Mouse (Mus musculus): ENCODE data around the gene Pfkfb4. TPM values are rescaled to one million over a fixed set of nuclear protein-coding genes. Genes with fewer than 3 reads are reported as not detected.

Gene Pfkfb4
- total RNA-seq (2014; rRNA removed) (46.1 and 51.7 TPM in 2 replicates), polyA plus RNA-seq (2015; fragmentation: Nextera tagmentation; extraction: Ambion mirVana) (24.1 and 28.6 TPM in 2 replicates)

GRCm38 (mm10) chr9:108991428-108992084 is at the start of gene Pfkfb4:
Pfkfb4 (plus strand) TSS chr9:108991778.
- H3K27me3 ChIP-seq (ENCODE audit: insufficient read depth, low read length) = no peaks in the 10 kb centered on the region
- H3K27ac ChIP-seq (ENCODE audit: low read depth, low read length) = peak within 1 kb of the TSS; percentile 74
- DNase-seq (ENCODE audit: low spot score) (peak; percentile 100), ATAC-seq (ENCODE audit: low FRiP score) (peak; percentile 95)
- TF ChIP-seq CTCF (IDR thresholded peaks at IDR 0.05) = no peak
- no peaks in the 10 kb centered on the region for H3K36me3 ChIP-seq (ENCODE audit: insufficient read depth, low read length)
- under 1% methylated on average over 31 of the region's 31 CpGs for WGBS
- H3K4me2 ChIP-seq (ENCODE audit: low read depth, low read length, poor library complexity, severe bottlenecking) = peak within 1 kb of the TSS; percentile 83
- H3K9ac ChIP-seq (replicated peaks; ENCODE audit: low read length, poor library complexity, severe bottlenecking) = peak within 1 kb of the TSS; percentile 70
- H3K9me3 ChIP-seq (ENCODE audit: low read length) = no peaks in the 10 kb centered on the region
- H3K4me3 ChIP-seq (ENCODE audit: low read depth, low read length) = peak within 1 kb of the TSS; percentile 58
- H3K4me1 ChIP-seq (ENCODE audit: insufficient read depth, low read length) = peaks cover 6% of the 10 kb centered on the region; the same call in 1 of the 2 replicates

- Histone ChIP-seq H3K4me1 (ENCODE audit: insufficient read depth, low read length) (no peaks in the 10 kb centered on the region), H3K9ac (replicated peaks; ENCODE audit: low read length, poor library complexity, severe bottlenecking) (no peak overlapping the region), H3K36me3 (ENCODE audit: insufficient read depth, low read length) (peaks cover 83% of the 10 kb centered on the region), H3K4me3 (ENCODE audit: low read depth, low read length) (no peak overlapping the region), H3K27me3 (ENCODE audit: insufficient read depth, low read length) (no peaks in the 10 kb centered on the region), H3K9me3 (ENCODE audit: low read length) (no peaks in the 10 kb centered on the region), H3K27ac (ENCODE audit: low read depth, low read length) (no peak overlapping the region), H3K4me2 (ENCODE audit: low read depth, low read length, poor library complexity, severe bottlenecking) (no peak overlapping the region)
- TF ChIP-seq CTCF (IDR thresholded peaks at IDR 0.05) = no peak
- no peak for DNase-seq (ENCODE audit: low spot score)
- 89% methylated on average over 9 of the region's 9 CpGs for WGBS
- no peak for ATAC-seq (ENCODE audit: low FRiP score)
Observed at GRCm38 (mm10) chr9:108945111-108945510, 46.5 kb upstream of the Pfkfb4 start.

DNA sequence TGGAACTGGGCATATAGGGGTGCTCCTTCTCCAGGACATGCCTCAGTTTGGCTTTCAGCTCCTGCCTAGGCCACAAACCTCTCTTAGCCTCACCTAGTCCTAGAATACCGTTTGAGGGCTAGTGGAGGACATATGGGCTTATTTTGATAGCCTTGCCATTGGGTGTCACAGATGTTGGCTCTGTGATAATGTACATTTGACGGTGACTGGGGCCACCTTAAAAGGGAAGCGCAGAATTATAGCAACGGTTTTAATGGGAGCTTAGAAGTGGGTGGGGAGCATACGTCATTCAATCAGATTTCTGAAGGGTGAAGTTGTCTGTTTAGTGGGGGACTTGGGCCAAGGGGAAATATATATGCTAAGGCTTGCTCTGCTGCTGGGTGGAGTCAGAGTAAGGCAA is 46.0 kb upstream of the Pfkfb4 start:
- no peaks in the 10 kb centered on the region for H3K4me1 ChIP-seq (ENCODE audit: insufficient read depth, low read length)
- H3K4me3 ChIP-seq (ENCODE audit: low read depth, low read length) = no peak overlapping the region
- H3K9ac ChIP-seq (replicated peaks; ENCODE audit: low read length, poor library complexity, severe bottlenecking) = no peak overlapping the region
- no peak for TF ChIP-seq CTCF (IDR thresholded peaks at IDR 0.05)
- H3K36me3 ChIP-seq (ENCODE audit: insufficient read depth, low read length) = peaks cover 84% of the 10 kb centered on the region
- DNase-seq (ENCODE audit: low spot score) (no peak), ATAC-seq (ENCODE audit: low FRiP score) (no peak)
- H3K4me2 ChIP-seq (ENCODE audit: low read depth, low read length, poor library complexity, severe bottlenecking) = no peak overlapping the region
- H3K27ac ChIP-seq (ENCODE audit: low read depth, low read length) = no peak overlapping the region
- no peaks in the 10 kb centered on the region for H3K27me3 ChIP-seq (ENCODE audit: insufficient read depth, low read length)
- 89% methylated on average over 5 of the region's 5 CpGs for WGBS
- H3K9me3 ChIP-seq (ENCODE audit: low read length) = no peaks in the 10 kb centered on the region

- Histone ChIP-seq H3K36me3 (ENCODE audit: insufficient read depth, low read length) (peaks cover 57% of the 10 kb centered on the region), H3K4me2 (ENCODE audit: low read depth, low read length, poor library complexity, severe bottlenecking) (no peak overlapping the region), H3K4me1 (ENCODE audit: insufficient read depth, low read length) (no peaks in the 10 kb centered on the region), H3K9me3 (ENCODE audit: low read length) (no peaks in the 10 kb centered on the region), H3K27ac (ENCODE audit: low read depth, low read length) (no peak overlapping the region), H3K9ac (replicated peaks; ENCODE audit: low read length, poor library complexity, severe bottlenecking) (no peak overlapping the region), H3K4me3 (ENCODE audit: low read depth, low read length) (no peak overlapping the region), H3K27me3 (ENCODE audit: insufficient read depth, low read length) (peaks cover 15% of the 10 kb centered on the region)
- no peak for TF ChIP-seq CTCF (IDR thresholded peaks at IDR 0.05)
- ATAC-seq (ENCODE audit: low FRiP score) (no peak), DNase-seq (ENCODE audit: low spot score) (no peak)
- 86% methylated on average over 13 of the region's 13 CpGs for WGBS
Observed at GRCm38 (mm10) chr9:108949231-108949966, 42.2 kb upstream of the Pfkfb4 start.

DNA sequence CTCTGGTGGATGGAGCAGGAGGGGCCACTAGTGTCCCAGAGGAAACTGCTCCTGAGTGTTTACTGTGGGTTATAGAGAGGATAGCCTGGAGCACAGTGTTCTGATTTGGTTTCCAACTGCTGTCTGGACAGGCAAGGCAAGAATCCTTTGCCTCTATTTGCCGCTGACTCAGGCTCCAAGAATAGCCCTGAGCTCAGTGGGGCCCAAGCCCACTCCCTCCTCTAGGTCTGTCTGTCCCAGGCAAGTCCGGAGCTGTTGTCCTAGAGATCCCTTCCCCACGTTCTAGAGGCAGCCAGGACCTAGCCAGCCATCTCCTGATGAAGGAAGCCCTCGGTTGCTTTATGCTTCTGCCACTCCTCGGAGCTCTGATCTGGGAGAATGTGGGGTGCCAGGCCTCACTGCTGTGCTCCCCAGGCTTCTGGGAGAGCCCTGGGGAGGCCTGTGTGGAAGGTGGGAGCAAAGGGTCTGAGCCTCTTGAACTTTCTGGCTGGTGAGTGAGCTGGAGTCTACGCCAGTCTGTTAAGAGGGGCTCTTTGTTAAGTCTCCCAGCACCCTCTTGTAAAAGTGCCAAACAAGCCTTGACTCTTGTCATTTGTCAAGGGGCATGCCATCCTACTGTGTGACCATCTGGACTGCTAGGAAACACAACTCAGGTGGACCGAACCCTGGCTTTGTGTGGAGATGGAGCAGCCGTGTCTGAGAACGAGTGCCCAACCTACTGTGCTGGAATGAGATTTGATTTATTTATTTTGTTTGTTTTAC is 41.4 kb upstream of the Pfkfb4 start:
- WGBS = 87% methylated on average over 9 of the region's 9 CpGs
- Histone ChIP-seq H3K4me3 (ENCODE audit: low read depth, low read length) (no peak overlapping the region), H3K36me3 (ENCODE audit: insufficient read depth, low read length) (peaks cover 50% of the 10 kb centered on the region), H3K27ac (ENCODE audit: low read depth, low read length) (peak overlapping the region; percentile 21; the same call in 1 of the 2 replicates), H3K4me1 (ENCODE audit: insufficient read depth, low read length) (no peaks in the 10 kb centered on the region), H3K27me3 (ENCODE audit: insufficient read depth, low read length) (peaks cover 15% of the 10 kb centered on the region), H3K9ac (replicated peaks; ENCODE audit: low read length, poor library complexity, severe bottlenecking) (no peak overlapping the region), H3K4me2 (ENCODE audit: low read depth, low read length, poor library complexity, severe bottlenecking) (no peak overlapping the region), H3K9me3 (ENCODE audit: low read length) (no peaks in the 10 kb centered on the region)
- no peak for DNase-seq (ENCODE audit: low spot score)
- no peak for ATAC-seq (ENCODE audit: low FRiP score)
- no peak for TF ChIP-seq CTCF (IDR thresholded peaks at IDR 0.05)

Data from midbrain, postnatal 0 days (tissue).